Mouse (Mus musculus): ENCODE results near the gene Defb25. TPM values are rescaled to one million over a fixed set of nuclear protein-coding genes. Genes with fewer than 3 reads are reported as not detected.
A peak's percentile ranks its signal among the peaks of the same experiment; 100 is the strongest.

Defb25 gene
- polyA plus RNA-seq, 1 experiment from 2014 or later = not detected

GRCm38 (mm10) chr2:152633334-152633733 is 10.5 kb upstream of the Defb25 start:
- no peaks in the 10 kb centered on the region for H3K9me3 ChIP-seq (replicated peaks; ENCODE audit: control insufficient read depth, low read length, poor library complexity, severe bottlenecking)
- H3K36me3 ChIP-seq (ENCODE audit: control insufficient read depth, insufficient read depth, low read length) = no peaks in the 10 kb centered on the region
- peaks cover 5% of the 10 kb centered on the region for H3K27me3 ChIP-seq (ENCODE audit: control insufficient read depth, insufficient read depth, low read depth, low read length)
- H3K9ac ChIP-seq (ENCODE audit: low read depth, low read length) = peak overlapping the region; percentile 23; the same call in 1 of the 2 replicates
- ATAC-seq = no peak
- 0 out of 2 replicates have a peak, but pooled peaks cover 2% of the 10 kb centered on the region for H3K4me1 ChIP-seq (ENCODE audit: control insufficient read depth, insufficient read depth, low read length)
- 34% methylated on average over 17 of the region's 17 CpGs for WGBS
- peak overlapping the region; percentile 36 for H3K4me2 ChIP-seq (ENCODE audit: low read length)
- H3K27ac ChIP-seq (ENCODE audit: low read length) = no peak overlapping the region
- no peak overlapping the region for H3K4me3 ChIP-seq (ENCODE audit: low read depth, low read length)

- Histone ChIP-seq H3K4me3 (ENCODE audit: low read depth, low read length) (no peak overlapping the region), H3K4me1 (ENCODE audit: control insufficient read depth, insufficient read depth, low read length) (peaks cover 13% of the 10 kb centered on the region; the same call in 1 of the 2 replicates), H3K4me2 (ENCODE audit: low read length) (no peak overlapping the region), H3K36me3 (ENCODE audit: control insufficient read depth, insufficient read depth, low read length) (no peaks in the 10 kb centered on the region), H3K9me3 (replicated peaks; ENCODE audit: control insufficient read depth, low read length, poor library complexity, severe bottlenecking) (no peaks in the 10 kb centered on the region), H3K9ac (ENCODE audit: low read depth, low read length) (no peak overlapping the region), H3K27me3 (ENCODE audit: control insufficient read depth, insufficient read depth, low read depth, low read length) (peaks cover 22% of the 10 kb centered on the region), H3K27ac (ENCODE audit: low read length) (no peak overlapping the region)
- WGBS = 87% methylated on average over 6 of the region's 6 CpGs
- no peak for ATAC-seq
Observed at GRCm38 (mm10) chr2:152629904-152630303, 7.1 kb upstream of the Defb25 start.

- no peak overlapping the region for H3K4me3 ChIP-seq (ENCODE audit: low read depth, low read length)
- no peaks in the 10 kb centered on the region for H3K9me3 ChIP-seq (replicated peaks; ENCODE audit: control insufficient read depth, low read length, poor library complexity, severe bottlenecking)
- WGBS = 72% methylated on average over 3 of the region's 3 CpGs
- no peak overlapping the region for H3K9ac ChIP-seq (ENCODE audit: low read depth, low read length)
- H3K27me3 ChIP-seq (ENCODE audit: control insufficient read depth, insufficient read depth, low read depth, low read length) = peaks cover 22% of the 10 kb centered on the region
- peaks cover 13% of the 10 kb centered on the region; the same call in 1 of the 2 replicates for H3K4me1 ChIP-seq (ENCODE audit: control insufficient read depth, insufficient read depth, low read length)
- no peaks in the 10 kb centered on the region for H3K36me3 ChIP-seq (ENCODE audit: control insufficient read depth, insufficient read depth, low read length)
- no peak overlapping the region for H3K4me2 ChIP-seq (ENCODE audit: low read length)
- no peak for ATAC-seq
- no peak overlapping the region for H3K27ac ChIP-seq (ENCODE audit: low read length)
Observed at GRCm38 (mm10) chr2:152629239-152629638, 6.4 kb upstream of the Defb25 start.

GRCm38 (mm10) chr2:152628066-152628465 is 5.2 kb upstream of the Defb25 start:
- no peak overlapping the region for H3K27ac ChIP-seq (ENCODE audit: low read length)
- H3K36me3 ChIP-seq (ENCODE audit: control insufficient read depth, insufficient read depth, low read length) = no peaks in the 10 kb centered on the region
- H3K9ac ChIP-seq (ENCODE audit: low read depth, low read length) = no peak overlapping the region
- no peak overlapping the region for H3K4me3 ChIP-seq (ENCODE audit: low read depth, low read length)
- H3K4me2 ChIP-seq (ENCODE audit: low read length) = no peak overlapping the region
- no peaks in the 10 kb centered on the region for H3K9me3 ChIP-seq (replicated peaks; ENCODE audit: control insufficient read depth, low read length, poor library complexity, severe bottlenecking)
- no peak for ATAC-seq
- H3K4me1 ChIP-seq (ENCODE audit: control insufficient read depth, insufficient read depth, low read length) = peaks cover 11% of the 10 kb centered on the region; the same call in 1 of the 2 replicates
- WGBS = 47% methylated on average over 17 of the region's 17 CpGs
- peaks cover 22% of the 10 kb centered on the region for H3K27me3 ChIP-seq (ENCODE audit: control insufficient read depth, insufficient read depth, low read depth, low read length)

- H3K9ac ChIP-seq (ENCODE audit: low read depth, low read length) = peak within 1 kb of the TSS; percentile 21
Observed at GRCm38 (mm10) chr2:152626774-152627591, 4.1 kb upstream of the Defb25 start, which contains the start of gene Rem1. TSS of gene Rem1 (plus strand) at chr2:152626951.

GRCm38 (mm10) chr2:152625256-152625655 is 2.4 kb upstream of the Defb25 start:
- no peaks in the 10 kb centered on the region for H3K36me3 ChIP-seq (ENCODE audit: control insufficient read depth, insufficient read depth, low read length)
- peaks cover 22% of the 10 kb centered on the region for H3K27me3 ChIP-seq (ENCODE audit: control insufficient read depth, insufficient read depth, low read depth, low read length)
- H3K9ac ChIP-seq (ENCODE audit: low read depth, low read length) = no peak overlapping the region
- H3K9me3 ChIP-seq (replicated peaks; ENCODE audit: control insufficient read depth, low read length, poor library complexity, severe bottlenecking) = no peaks in the 10 kb centered on the region
- H3K4me3 ChIP-seq (ENCODE audit: low read depth, low read length) = no peak overlapping the region
- 5% methylated on average over 1 of the region's 1 CpGs for WGBS
- no peak overlapping the region for H3K27ac ChIP-seq (ENCODE audit: low read length)
- ATAC-seq = peak; percentile 62
- no peak overlapping the region for H3K4me2 ChIP-seq (ENCODE audit: low read length)
- H3K4me1 ChIP-seq (ENCODE audit: control insufficient read depth, insufficient read depth, low read length) = peaks cover 11% of the 10 kb centered on the region; the same call in 1 of the 2 replicates

More at GRCm38 (mm10) chr2:152626774-152627591, 4.1 kb upstream of the Defb25 start, which contains the start of gene Rem1:
- H3K4me2 ChIP-seq (ENCODE audit: low read length) = peak within 1 kb of the TSS; percentile 56
- H3K4me3 ChIP-seq (ENCODE audit: low read depth, low read length) = peak within 1 kb of the TSS; percentile 27
- H3K4me1 ChIP-seq (ENCODE audit: control insufficient read depth, insufficient read depth, low read length) = peaks cover 11% of the 10 kb centered on the region; the same call in 1 of the 2 replicates
- 0 out of 2 replicates have a peak, but pooled peaks have one; percentile 33 for ATAC-seq
- H3K27me3 ChIP-seq (ENCODE audit: control insufficient read depth, insufficient read depth, low read depth, low read length) = peaks cover 22% of the 10 kb centered on the region
- H3K36me3 ChIP-seq (ENCODE audit: control insufficient read depth, insufficient read depth, low read length) = no peaks in the 10 kb centered on the region
- WGBS = 1% methylated on average over 59 of the region's 59 CpGs
- no peaks in the 10 kb centered on the region for H3K9me3 ChIP-seq (replicated peaks; ENCODE audit: control insufficient read depth, low read length, poor library complexity, severe bottlenecking)
- no peak within 1 kb of the TSS for H3K27ac ChIP-seq (ENCODE audit: low read length)

- H3K9me3 ChIP-seq (replicated peaks; ENCODE audit: control insufficient read depth, low read length, poor library complexity, severe bottlenecking) = no peaks in the 10 kb centered on the region
- no peak overlapping the region for H3K4me3 ChIP-seq (ENCODE audit: low read depth, low read length)
- no peak for ATAC-seq
- WGBS = 87% methylated on average over 2 of the region's 2 CpGs
- peaks cover 11% of the 10 kb centered on the region; the same call in 1 of the 2 replicates for H3K4me1 ChIP-seq (ENCODE audit: control insufficient read depth, insufficient read depth, low read length)
- no peaks in the 10 kb centered on the region for H3K36me3 ChIP-seq (ENCODE audit: control insufficient read depth, insufficient read depth, low read length)
- H3K27me3 ChIP-seq (ENCODE audit: control insufficient read depth, insufficient read depth, low read depth, low read length) = peaks cover 22% of the 10 kb centered on the region
- H3K4me2 ChIP-seq (ENCODE audit: low read length) = no peak overlapping the region
- H3K27ac ChIP-seq (ENCODE audit: low read length) = no peak overlapping the region
- H3K9ac ChIP-seq (ENCODE audit: low read depth, low read length) = no peak overlapping the region
Observed at GRCm38 (mm10) chr2:152624566-152624965, 1.7 kb upstream of the Defb25 start.

- 91% methylated on average over 13 of the region's 13 CpGs for WGBS
- H3K27me3 ChIP-seq (ENCODE audit: control insufficient read depth, insufficient read depth, low read depth, low read length) = peaks cover 9% of the 10 kb centered on the region
Observed at GRCm38 (mm10) chr2:152622151-152622550, 702 bp downstream of the Defb25 start.

More at GRCm38 (mm10) chr2:152622151-152622550, 702 bp downstream of the Defb25 start:
- H3K4me3 ChIP-seq (ENCODE audit: low read depth, low read length) = no peak overlapping the region
- no peak for ATAC-seq
- peaks cover 10% of the 10 kb centered on the region; the same call in 1 of the 2 replicates for H3K4me1 ChIP-seq (ENCODE audit: control insufficient read depth, insufficient read depth, low read length)
- no peak overlapping the region for H3K9ac ChIP-seq (ENCODE audit: low read depth, low read length)
- H3K9me3 ChIP-seq (replicated peaks; ENCODE audit: control insufficient read depth, low read length, poor library complexity, severe bottlenecking) = no peaks in the 10 kb centered on the region
- no peaks in the 10 kb centered on the region for H3K36me3 ChIP-seq (ENCODE audit: control insufficient read depth, insufficient read depth, low read length)
- no peak overlapping the region for H3K4me2 ChIP-seq (ENCODE audit: low read length)
- H3K27ac ChIP-seq (ENCODE audit: low read length) = no peak overlapping the region

All from midbrain, embryonic 16.5 days (tissue).